Mouse (Mus musculus) c-Kit-positive CD71-negative TER-119-negative erythroid progenitor cells, embryonic 14.5 days (primary cell): ENCODE data around the gene Tmem262.

Source experiments
- DNase-seq: peaks from one replicate; pipeline ENCODE4 v3.0.0-alpha.2; 2013; ENCODE audit warnings: low read depth

Tmem262 gene

GRCm38 (mm10) chr19:6061021-6061533 lies 18.8 kb upstream of the Tmem262 start, which contains the start of gene Znhit2:
Gene Znhit2, plus strand, starts transcription at chr19:6061192.
- DNase-seq = peak; percentile 92

DNA sequence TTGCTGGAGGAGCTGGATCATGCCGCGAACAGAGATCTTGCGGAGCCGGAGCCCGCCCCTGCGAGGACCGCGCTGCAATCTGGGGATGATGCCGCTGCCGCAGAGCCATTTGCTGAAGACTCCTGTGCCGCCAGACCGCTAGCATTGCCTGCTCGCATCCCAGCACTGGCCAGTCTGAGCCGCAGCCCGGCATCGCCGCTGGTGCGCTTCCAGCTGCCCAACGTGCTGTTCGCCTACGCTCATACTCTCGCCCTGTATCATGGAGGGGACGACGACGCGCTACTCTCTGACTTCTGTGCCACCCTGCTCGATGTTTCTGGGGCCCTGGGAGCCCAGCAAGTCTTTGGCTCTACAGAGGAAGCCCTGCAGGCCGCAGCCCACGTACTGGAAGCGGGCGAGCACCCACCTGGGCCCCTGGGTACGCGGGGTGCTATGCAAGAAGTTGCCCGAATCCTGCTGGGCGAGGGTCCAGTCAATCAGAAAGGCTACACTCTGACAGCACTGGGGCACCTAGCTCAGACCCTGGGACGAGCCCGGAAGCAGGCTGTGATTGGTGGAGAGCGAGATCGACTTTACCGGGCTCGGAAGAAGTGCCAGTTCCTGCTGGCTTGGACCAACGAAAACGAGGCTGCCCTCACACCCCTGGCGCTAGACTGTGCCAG lies 18.1 kb upstream of the Tmem262 start:
- no peak for DNase-seq

GRCm38 (mm10) chr19:6062418-6062817 lies 17.4 kb upstream of the Tmem262 start:
- DNase-seq = no peak

GRCm38 (mm10) chr19:6063081-6063480 lies 16.8 kb upstream of the Tmem262 start:
- DNase-seq = no peak

- no peak for DNase-seq
Observed at GRCm38 (mm10) chr19:6066571-6066970, 13.3 kb upstream of the Tmem262 start.

GRCm38 (mm10) chr19:6067011-6067723 lies 12.7 kb upstream of the Tmem262 start:
- DNase-seq = peak; percentile 89

- peak; percentile 88 for DNase-seq
Observed at GRCm38 (mm10) chr19:6067724-6068415, 12.0 kb upstream of the Tmem262 start, which contains the start of gene Tm7sf2. Gene Tm7sf2, minus strand, starts transcription at chr19:6068373.

- DNase-seq = no peak
Observed at GRCm38 (mm10) chr19:6068951-6069350, 10.9 kb upstream of the Tmem262 start.

DNA sequence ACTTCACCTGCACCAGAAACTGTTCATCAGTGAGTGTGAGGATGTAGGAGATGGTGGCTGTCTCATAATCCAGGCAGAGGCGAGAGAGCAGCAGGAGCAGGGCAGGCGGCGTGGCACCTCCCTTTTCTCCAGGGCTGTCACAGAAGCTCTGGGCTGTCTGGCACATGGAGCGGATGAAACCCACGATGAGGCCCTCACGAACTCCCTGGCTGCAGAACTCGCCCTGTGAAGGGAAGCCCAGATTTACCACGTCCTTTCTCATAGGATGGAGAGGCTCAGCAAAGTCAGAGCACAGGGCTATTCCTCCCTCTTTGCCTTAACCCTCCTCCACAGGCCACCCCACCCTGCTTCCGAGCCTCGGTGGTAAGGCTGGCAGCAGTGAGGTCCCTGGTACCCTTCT lies 10.0 kb upstream of the Tmem262 start:
- no peak for DNase-seq

DNA sequence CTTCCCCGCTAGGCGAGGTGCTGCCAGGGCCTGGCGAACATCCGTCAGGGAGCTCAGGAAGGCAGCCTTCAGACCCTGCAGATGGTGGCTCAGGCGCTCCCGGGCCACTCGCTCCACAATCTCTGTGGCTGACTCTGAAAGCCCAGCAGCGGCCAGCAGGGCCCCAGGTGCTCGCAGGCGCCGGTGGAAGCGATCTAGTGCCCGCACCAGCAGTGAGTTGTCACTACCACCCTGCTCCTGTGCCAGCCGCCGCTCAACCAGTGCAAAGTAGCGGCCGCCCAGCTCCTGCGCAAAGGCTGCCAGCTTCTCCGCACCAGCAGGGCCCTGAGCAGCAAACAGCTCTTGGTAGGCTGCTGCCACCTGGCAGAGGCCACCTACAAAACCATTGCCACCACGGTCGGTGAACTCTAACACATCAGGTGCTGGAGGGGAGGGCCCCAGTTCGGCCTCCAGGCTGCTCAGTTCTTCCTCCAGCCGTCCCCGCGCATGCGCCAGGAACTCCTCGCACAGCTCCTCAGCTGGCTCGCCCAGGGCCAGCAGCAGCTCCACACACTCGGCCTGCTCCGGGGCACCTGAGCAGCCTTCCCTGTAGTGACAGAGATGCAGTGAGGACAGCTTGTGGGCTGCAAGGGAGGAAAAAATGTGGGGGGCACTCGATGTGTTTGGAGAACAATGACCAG lies 9.1 kb upstream of the Tmem262 start:
- DNase-seq = no peak

GRCm38 (mm10) chr19:6071261-6071660 lies 8.6 kb upstream of the Tmem262 start:
- DNase-seq = no peak

- DNase-seq = no peak
Observed at GRCm38 (mm10) chr19:6073889-6074288, 5.9 kb upstream of the Tmem262 start.

- DNase-seq = peak; percentile 89
Observed at GRCm38 (mm10) chr19:6076564-6077393, 3.1 kb upstream of the Tmem262 start, which contains the start of gene Vps51. Gene Vps51, minus strand, starts transcription at chr19:6077231.

- no peak for DNase-seq
Observed at GRCm38 (mm10) chr19:6082156-6082555, 2.3 kb downstream of the Tmem262 start, which contains the start of gene Gm28374. Gene Gm28374, minus strand, starts transcription at chr19:6082256.

DNA sequence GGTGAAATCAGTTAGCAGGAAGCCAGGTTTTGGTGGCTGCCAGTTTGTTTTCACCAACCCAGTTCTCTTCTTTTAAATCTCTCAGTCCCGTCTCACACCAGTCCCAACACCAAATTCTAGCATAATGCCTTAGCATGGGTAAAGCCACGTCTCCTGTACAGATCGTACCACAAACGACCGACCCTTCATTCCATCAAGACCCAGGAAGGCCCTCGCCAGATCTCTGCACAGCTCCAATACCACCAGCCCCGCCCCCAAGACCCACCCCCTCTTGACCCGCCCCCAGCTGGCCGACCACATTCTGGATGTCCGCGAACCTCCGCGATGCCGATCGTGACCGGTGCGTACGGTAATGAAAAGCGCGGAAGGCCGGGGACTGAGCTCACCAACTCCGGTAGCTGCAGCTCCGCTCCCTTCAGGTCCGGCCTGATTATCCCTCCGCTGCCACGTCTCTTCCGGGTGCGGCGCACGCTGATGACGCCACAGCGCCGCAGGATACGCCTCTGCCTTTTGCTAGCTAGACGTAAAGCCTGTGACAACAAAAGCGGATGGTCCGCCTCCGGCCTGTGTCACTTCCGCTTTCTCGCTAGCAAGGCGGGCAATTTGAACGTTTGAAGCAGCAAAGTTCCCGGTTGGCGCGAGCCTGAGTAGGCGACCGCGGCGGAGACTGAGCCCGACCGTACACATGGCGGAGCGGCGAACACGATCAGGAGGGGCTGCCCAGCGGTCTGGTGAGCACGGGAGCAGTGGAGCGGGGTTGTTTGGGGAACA lies 4.8 kb downstream of the Tmem262 start, which contains the start of the genes Zfpl1 and Cdca5:
Gene Zfpl1, minus strand, starts transcription at position 479 of the 771 bp plus-strand sequence.
Gene Cdca5, plus strand, starts transcription at position 506 of the 771 bp plus-strand sequence.
- DNase-seq = peak; percentile 97

GRCm38 (mm10) chr19:6085417-6085879 lies 5.6 kb downstream of the Tmem262 start:
- DNase-seq = no peak

- DNase-seq = no peak
Observed at GRCm38 (mm10) chr19:6088841-6089240, 9.0 kb downstream of the Tmem262 start.

GRCm38 (mm10) chr19:6094119-6094518 lies 14.3 kb downstream of the Tmem262 start, which contains the start of gene AC131692.1:
Gene AC131692.1, plus strand, starts transcription at chr19:6094419.
- DNase-seq = no peak

- DNase-seq = no peak
Observed at GRCm38 (mm10) chr19:6097847-6098246, 18.0 kb downstream of the Tmem262 start.

DNA sequence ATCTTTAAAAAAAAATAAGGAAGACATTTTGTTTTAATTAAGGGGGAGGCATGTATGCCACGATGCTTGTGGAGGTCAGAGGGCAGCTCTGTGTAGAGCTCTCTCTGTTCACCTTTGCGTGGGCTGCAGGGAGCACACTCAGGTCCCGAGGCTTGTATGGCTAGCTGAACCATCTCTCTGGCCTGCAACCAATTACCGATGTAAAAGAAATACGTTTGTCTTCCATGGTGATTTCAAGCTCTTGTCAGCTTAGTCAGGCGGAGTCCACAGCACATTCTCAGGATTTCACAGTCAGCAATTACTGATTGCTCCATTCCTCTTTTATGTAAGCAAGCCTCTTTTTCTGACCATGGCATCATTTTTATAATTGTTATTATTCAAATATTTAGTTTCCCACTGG lies 21.4 kb downstream of the Tmem262 start:
- no peak for DNase-seq
